ENCODE assay signal across 8 mouse cellular contexts in the genomic region with DNA sequence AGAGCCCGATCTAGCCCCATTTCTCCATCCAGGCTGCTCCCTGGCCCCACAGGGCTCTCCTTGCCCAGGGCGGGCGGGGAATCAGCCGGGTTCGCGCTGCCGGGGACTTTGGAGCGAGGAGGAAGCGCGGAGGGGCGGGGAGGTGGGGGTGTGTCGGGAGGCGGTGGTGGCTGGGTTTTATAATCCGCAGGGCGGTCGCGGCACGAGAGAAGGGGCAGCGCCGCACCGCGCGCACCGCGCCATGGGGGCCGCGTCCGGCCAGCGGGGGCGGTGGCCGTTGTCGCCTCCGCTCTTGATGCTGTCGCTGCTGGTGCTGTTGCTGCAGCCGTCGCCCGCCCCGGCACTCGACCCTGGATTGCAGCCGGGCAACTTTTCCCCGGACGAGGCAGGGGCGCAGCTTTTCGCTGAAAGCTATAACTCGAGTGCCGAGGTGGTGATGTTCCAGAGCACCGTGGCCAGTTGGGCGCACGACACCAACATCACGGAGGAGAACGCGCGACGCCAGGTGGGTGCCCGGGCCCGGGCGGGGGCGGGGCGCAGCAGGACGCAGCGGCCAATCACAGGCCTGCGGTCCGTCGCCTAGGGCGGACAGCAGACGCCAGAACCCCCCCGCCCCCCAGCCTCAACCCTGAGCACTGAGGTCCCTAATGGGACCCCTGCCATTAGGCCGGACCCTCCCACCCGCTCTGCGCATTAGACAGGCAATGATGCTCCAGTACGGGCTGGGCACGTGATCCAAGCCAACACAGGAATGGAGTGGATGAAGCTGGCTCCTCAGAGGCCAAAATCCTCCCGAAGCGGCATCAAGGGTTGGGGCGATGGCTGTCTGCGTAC. TPM values are rescaled to one million over a fixed set of nuclear protein-coding genes. Genes with fewer than 3 reads are reported as not detected.
A peak's percentile ranks its signal among the peaks of the same experiment; 100 is the strongest.
DNase-seq lines count a peak whose midpoint lies in the region; ATAC-seq and TF ChIP-seq lines count a peak whose summit lies in the region.

Gene Ace, plus strand, starts transcription at position 205 of the 834 bp plus-strand sequence.

- WGBS in embryonic facial prominence, embryonic 12.5 days = 1% methylated on average over 64 of the region's 76 CpGs
- 1% methylated on average over 76 of the region's 76 CpGs for WGBS in heart, embryonic 12.5 days
- under 1% methylated on average over 60 of the region's 76 CpGs for WGBS in kidney, postnatal 0 days
- under 1% methylated on average over 67 of the region's 76 CpGs for WGBS in stomach, embryonic 15.5 days

- peak within 1 kb of the TSS; percentile 99 for H3K4me2 ChIP-seq in embryonic facial prominence, embryonic 12.5 days (replicated peaks)
- peak within 1 kb of the TSS; percentile 98 for H3K4me2 ChIP-seq in heart, embryonic 12.5 days
- H3K4me2 ChIP-seq in kidney, postnatal 0 days (ENCODE audit: low read length) = peak within 1 kb of the TSS; percentile 89
- H3K4me2 ChIP-seq in stomach, embryonic 15.5 days = peak within 1 kb of the TSS; percentile 99

- H3K36me3 ChIP-seq in embryonic facial prominence, embryonic 12.5 days = no peaks in the 10 kb centered on the region
- no peaks in the 10 kb centered on the region for H3K36me3 ChIP-seq in heart, embryonic 12.5 days
- no peaks in the 10 kb centered on the region for H3K36me3 ChIP-seq in kidney, postnatal 0 days (ENCODE audit: insufficient read depth, low read length)
- H3K36me3 ChIP-seq in stomach, embryonic 15.5 days = no peaks in the 10 kb centered on the region

- no peak within 1 kb of the TSS for H3K27ac ChIP-seq in embryonic facial prominence, embryonic 12.5 days
- H3K27ac ChIP-seq in heart, embryonic 12.5 days (ENCODE audit: poor library complexity, severe bottlenecking) = no peak within 1 kb of the TSS
- H3K27ac ChIP-seq in kidney, postnatal 0 days = peak within 1 kb of the TSS; percentile 25; the same call in 1 of the 2 replicates
- H3K27ac ChIP-seq in stomach, embryonic 15.5 days = no peak within 1 kb of the TSS

- peak; percentile 30 for DNase-seq in right cerebral cortex, postnatal 25 days
- DNase-seq in right cerebral cortex, adult 18-20 months = no peak
- DNase-seq in kidney, postnatal 0 days (ENCODE audit: low spot score) = peak; percentile 12
- DNase-seq in lung, postnatal 10 days = peak; percentile 75
- no peak for DNase-seq in T-cell, adult 2 months (ENCODE audit: low spot score)

- no peaks in the 10 kb centered on the region for H3K9me3 ChIP-seq in embryonic facial prominence, embryonic 12.5 days
- no peaks in the 10 kb centered on the region for H3K9me3 ChIP-seq in heart, embryonic 12.5 days (replicated peaks)
- no peaks in the 10 kb centered on the region for H3K9me3 ChIP-seq in kidney, postnatal 0 days (replicated peaks; ENCODE audit: low read length)
- no peaks in the 10 kb centered on the region for H3K9me3 ChIP-seq in stomach, embryonic 15.5 days

- no peak for ATAC-seq in embryonic facial prominence, embryonic 12.5 days (ENCODE audit: insufficient number of reproducible peaks, insufficient read depth, low FRiP score, low TSS enrichment)
- ATAC-seq in heart, embryonic 12.5 days (ENCODE audit: insufficient number of reproducible peaks, low FRiP score) = 0 out of 2 replicates have a peak, but pooled peaks have one; percentile 20
- ATAC-seq in kidney, postnatal 0 days (replicated peaks; ENCODE audit: low FRiP score, low read depth) = peak; percentile 47
- 0 out of 2 replicates have a peak, but pooled peaks have one; percentile 41 for ATAC-seq in stomach, embryonic 15.5 days (ENCODE audit: insufficient read depth, low FRiP score, low read depth)

- H3K27me3 ChIP-seq in embryonic facial prominence, embryonic 12.5 days = peaks cover 55% of the 10 kb centered on the region
- peaks cover 75% of the 10 kb centered on the region for H3K27me3 ChIP-seq in heart, embryonic 12.5 days (replicated peaks)
- H3K27me3 ChIP-seq in kidney, postnatal 0 days (ENCODE audit: insufficient read depth, low read length) = 0 out of 2 replicates have a peak, but pooled peaks cover 11% of the 10 kb centered on the region
- H3K27me3 ChIP-seq in stomach, embryonic 15.5 days (replicated peaks) = peaks cover 31% of the 10 kb centered on the region

- peak within 1 kb of the TSS; percentile 58 for H3K4me3 ChIP-seq in embryonic facial prominence, embryonic 12.5 days
- H3K4me3 ChIP-seq in heart, embryonic 12.5 days = peak within 1 kb of the TSS; percentile 63
- H3K4me3 ChIP-seq in kidney, postnatal 0 days (replicated peaks; ENCODE audit: low read depth, low read length) = peak within 1 kb of the TSS; percentile 38
- peak within 1 kb of the TSS; percentile 56 for H3K4me3 ChIP-seq in stomach, embryonic 15.5 days (replicated peaks)

- H3K9ac ChIP-seq in embryonic facial prominence, embryonic 12.5 days = peak within 1 kb of the TSS; percentile 58
- peak within 1 kb of the TSS; percentile 63 for H3K9ac ChIP-seq in heart, embryonic 12.5 days
- H3K9ac ChIP-seq in kidney, postnatal 0 days (ENCODE audit: low read depth, low read length) = peak within 1 kb of the TSS; percentile 45
- H3K9ac ChIP-seq in stomach, embryonic 15.5 days = 0 out of 2 replicates have a peak within 1 kb of the TSS, but pooled peaks have one; percentile 6

- TF ChIP-seq CTCF in kidney, postnatal 0 days (IDR thresholded peaks at IDR 0.05; ENCODE audit: low read depth) = no peak

- peaks cover 11% of the 10 kb centered on the region for H3K4me1 ChIP-seq in embryonic facial prominence, embryonic 12.5 days
- H3K4me1 ChIP-seq in heart, embryonic 12.5 days (replicated peaks) = peaks cover 24% of the 10 kb centered on the region
- H3K4me1 ChIP-seq in kidney, postnatal 0 days (replicated peaks; ENCODE audit: insufficient read depth, low read length) = peaks cover 7% of the 10 kb centered on the region; the same call in 1 of the 2 replicates
- peaks cover 5% of the 10 kb centered on the region; the same call in 1 of the 2 replicates for H3K4me1 ChIP-seq in stomach, embryonic 15.5 days

RNA-seq across cellular contexts. Expression of gene Ace, which starts in this region (rescaled TPM):
- polyA plus RNA-seq in embryonic facial prominence, embryonic 12.5 days (2016; fragmentation: Nextera tagmentation; extraction: Ambion mirVana) = 0.68 and 0.69 TPM in 2 replicates
- 1.00 and 1.3 TPM in 2 replicates for polyA plus RNA-seq in heart, embryonic 12.5 days (2016; fragmentation: Nextera tagmentation; extraction: Ambion mirVana)
- 24.4 and 26.0 TPM in 2 replicates for polyA plus RNA-seq in kidney, postnatal 0 days (2015; fragmentation: Nextera tagmentation; extraction: Ambion mirVana)
- 1.1 and 1.8 TPM in 2 replicates for polyA plus RNA-seq in stomach, embryonic 15.5 days (2015; fragmentation: Nextera tagmentation; extraction: Ambion mirVana)

Comparison
In these comparisons a context has a peak if more than half of its experiments do, and no peak if none do; other contexts are left out.
1. DNase-seq: peak in right cerebral cortex, postnatal 25 days (single experiment), kidney, postnatal 0 days (single experiment) and lung, postnatal 10 days (single experiment); none in right cerebral cortex, adult 18-20 months (single experiment) and T-cell, adult 2 months (single experiment).
2. H3K9ac ChIP-seq: peak in every context shown above with its lines; median percentile 63 in heart, embryonic 12.5 days; 58 in embryonic facial prominence, embryonic 12.5 days; 45 in kidney, postnatal 0 days; 6 in stomach, embryonic 15.5 days.
3. Peak in every context shown above with its lines, with median percentiles within 50 percentile points of each other: H3K4me2 ChIP-seq and H3K4me3 ChIP-seq.